12 mouse cellular contexts compared by ENCODE assay signal in genomic region chr16:18075201-18075600, GRCm38 (mm10). TPM values are rescaled to one million over a fixed set of nuclear protein-coding genes. Genes with fewer than 3 reads are reported as not detected.
DNase-seq lines count a peak whose midpoint lies in the region; ATAC-seq and TF ChIP-seq lines count a peak whose summit lies in the region.
"Had no signal": no experiment of that assay in that cellular context is flagged by ENCODE, and none has a peak within 500 bp of the region (broad histone marks: within the 10 kb centered on the region; RNA-seq: fewer than 3 reads in every experiment).

No protein-coding gene starts in this region.

- no peak for DNase-seq in kidney, postnatal 0 days (ENCODE audit: low spot score)
- DNase-seq in kidney, postnatal 25 days, result no peak
- peak; percentile 44 to 73 for DNase-seq in thymus, postnatal 36 days
- no peak for DNase-seq in spleen, postnatal 10 days (ENCODE audit: low spot score in 2 of 2)
- DNase-seq: cerebellum, postnatal 14 days; lung, adult 2 months had no signal

- ATAC-seq in kidney, postnatal 0 days (replicated peaks; ENCODE audit: low FRiP score, low read depth), result no peak
- peak; percentile 40 for ATAC-seq in megakaryocyte progenitor cell, adult 5-6 weeks (replicated peaks; ENCODE audit: poor library complexity)
- no peak for ATAC-seq in erythroblast, adult 5-6 weeks (replicated peaks; ENCODE audit: low FRiP score, poor library complexity, severe bottlenecking)

- no peak overlapping the region for H3K9ac ChIP-seq in kidney, postnatal 0 days (ENCODE audit: low read depth, low read length)
- H3K9ac ChIP-seq: embryonic facial prominence, embryonic 15.5 days; hindbrain, embryonic 12.5 days had no signal

- H3K27me3 ChIP-seq in kidney, postnatal 0 days (ENCODE audit: insufficient read depth, low read length), result no peaks in the 10 kb centered on the region
- H3K27me3 ChIP-seq: embryonic facial prominence, embryonic 15.5 days; hindbrain, embryonic 12.5 days had no signal

- WGBS in kidney, postnatal 0 days, result 44% methylated on average over 3 of the region's 3 CpGs
- WGBS in bone marrow, adult 2 months, result 19% methylated on average over 3 of the region's 3 CpGs

- peaks cover 10% of the 10 kb centered on the region; the same call in 1 of the 2 replicates for H3K36me3 ChIP-seq in kidney, postnatal 0 days (ENCODE audit: insufficient read depth, low read length)

- H3K27ac ChIP-seq in kidney, postnatal 0 days, result peak overlapping the region; percentile 57
- H3K27ac ChIP-seq in bone marrow, adult 2 months (ENCODE audit: control insufficient read depth, insufficient read depth, low read depth, low read length, poor library complexity), result peak overlapping the region; percentile 30; the same call in 1 of the 2 replicates
- H3K27ac ChIP-seq: embryonic facial prominence, embryonic 15.5 days; hindbrain, embryonic 12.5 days had no signal

- H3K4me3 ChIP-seq in kidney, postnatal 0 days (replicated peaks; ENCODE audit: low read depth, low read length), result no peak overlapping the region
- no peak overlapping the region for H3K4me3 ChIP-seq in bone marrow, adult 2 months (replicated peaks; ENCODE audit: control insufficient read depth, low read depth, low read length)
- H3K4me3 ChIP-seq: embryonic facial prominence, embryonic 15.5 days; hindbrain, embryonic 12.5 days had no signal

- no peak overlapping the region for H3K4me2 ChIP-seq in kidney, postnatal 0 days (ENCODE audit: low read length)
- H3K4me2 ChIP-seq: embryonic facial prominence, embryonic 15.5 days; hindbrain, embryonic 12.5 days; midbrain, embryonic 11.5 days had no signal

- TF ChIP-seq CTCF in kidney, postnatal 0 days (IDR thresholded peaks at IDR 0.05; ENCODE audit: low read depth), result no peak
- no peak for TF ChIP-seq CTCF in bone marrow, adult 2 months (IDR thresholded peaks at IDR 0.05; ENCODE audit: control insufficient read depth, insufficient read depth, low read length)

- H3K4me1 ChIP-seq in kidney, postnatal 0 days (replicated peaks; ENCODE audit: insufficient read depth, low read length), result no peaks in the 10 kb centered on the region
- peaks cover 6% of the 10 kb centered on the region; the same call in 1 of the 2 replicates for H3K4me1 ChIP-seq in bone marrow, adult 2 months (ENCODE audit: control insufficient read depth, insufficient read depth, low read length)
- H3K4me1 ChIP-seq: embryonic facial prominence, embryonic 15.5 days; hindbrain, embryonic 12.5 days had no signal

- no peaks in the 10 kb centered on the region for H3K9me3 ChIP-seq in kidney, postnatal 0 days (replicated peaks; ENCODE audit: low read length)
- H3K9me3 ChIP-seq: embryonic facial prominence, embryonic 15.5 days; hindbrain, embryonic 12.5 days had no signal

- TF ChIP-seq POLR2A in bone marrow, adult 2 months (IDR thresholded peaks at IDR 0.05; ENCODE audit: borderline replicate concordance, control insufficient read depth, low read depth, low read length), result no peak

RNA-seq across cellular contexts. Expression of gene Prodh, which starts 14.8 kb away (rescaled TPM):
- polyA plus RNA-seq in kidney, postnatal 0 days (2015; fragmentation: Nextera tagmentation; extraction: Ambion mirVana), result 19.2 and 20.3 TPM in 2 replicates
- polyA plus RNA-seq in bone marrow, adult 2 months (2011; ENCODE audit: insufficient read depth, insufficient read length, low replicate concordance, missing spikeins), result 7.8 and 20.6 TPM in 2 replicates
- total RNA-seq in megakaryocyte progenitor cell, adult 5-6 weeks (2015), result 10.9 and 16.8 TPM in 2 replicates
- total RNA-seq in megakaryocyte progenitor cell, adult 5-6 weeks (2017), result 60.3 and 64.2 TPM in 2 replicates
- total RNA-seq in erythroblast, adult 5-6 weeks (2015; ENCODE audit: low replicate concordance), result 3.3 and 6.3 TPM in 2 replicates
- 4.7 and 7.4 TPM in 2 replicates for total RNA-seq in erythroblast, adult 5-6 weeks (2017; ENCODE audit: low replicate concordance)

RNA-seq across cellular contexts. Expression of gene Dgcr6, which starts 22.5 kb away (rescaled TPM):
- 111 and 115 TPM in 2 replicates for polyA plus RNA-seq in kidney, postnatal 0 days (2015; fragmentation: Nextera tagmentation; extraction: Ambion mirVana)
- 39.7 and 71.5 TPM in 2 replicates for polyA plus RNA-seq in bone marrow, adult 2 months (2011; ENCODE audit: insufficient read depth, insufficient read length, low replicate concordance, missing spikeins)
- 30.8 and 33.9 TPM in 2 replicates for total RNA-seq in megakaryocyte progenitor cell, adult 5-6 weeks (2015)
- total RNA-seq in megakaryocyte progenitor cell, adult 5-6 weeks (2017), result 18.2 and 23.7 TPM in 2 replicates
- total RNA-seq in erythroblast, adult 5-6 weeks (2015; ENCODE audit: low replicate concordance), result 0.96 and 7.9 TPM in 2 replicates
- 1.6 and 6.6 TPM in 2 replicates for total RNA-seq in erythroblast, adult 5-6 weeks (2017; ENCODE audit: low replicate concordance)

RNA-seq across cellular contexts. Expression of gene Rtn4r, which starts 52.2 kb away (rescaled TPM):
- polyA plus RNA-seq in kidney, postnatal 0 days (2015; fragmentation: Nextera tagmentation; extraction: Ambion mirVana), result 1.0 and 1.2 TPM in 2 replicates
- 0.77 and 1.2 TPM in 2 replicates for polyA plus RNA-seq in bone marrow, adult 2 months (2011; ENCODE audit: insufficient read depth, insufficient read length, low replicate concordance, missing spikeins)
- total RNA-seq in megakaryocyte progenitor cell, adult 5-6 weeks (2015), result 6.0 and 8.3 TPM in 2 replicates
- 2.2 and 2.3 TPM in 2 replicates for total RNA-seq in megakaryocyte progenitor cell, adult 5-6 weeks (2017)
- total RNA-seq in erythroblast, adult 5-6 weeks (2015; ENCODE audit: low replicate concordance), result 0.42 and 0.96 TPM in 2 replicates
- not detected in 2 replicates for total RNA-seq in erythroblast, adult 5-6 weeks (2017; ENCODE audit: low replicate concordance)

Comparison
In these comparisons a context has a peak if more than half of its experiments do, and no peak if none do; other contexts are left out.
1. DNase-seq: peak in thymus, postnatal 36 days (2 of 2); none in kidney, postnatal 0 days (single experiment), kidney, postnatal 25 days (0 of 2) and spleen, postnatal 10 days (0 of 2).